Mouse (Mus musculus): ENCODE results near the gene Gm44503. TPM values are rescaled to one million over a fixed set of nuclear protein-coding genes. Genes with fewer than 3 reads are reported as not detected.

Gene Gm44503
- polyA plus RNA-seq, 1 experiment from 2014 or later, result not detected

GRCm38 (mm10) chr9:73055441-73055911 lies 96.8 kb downstream of the Gm44503 start:
- Histone ChIP-seq H3K9me3 (replicated peaks) (no peaks in the 10 kb centered on the region), H3K4me2 (no peak overlapping the region), H3K4me1 (replicated peaks) (no peaks in the 10 kb centered on the region), H3K27ac (no peak overlapping the region), H3K9ac (no peak overlapping the region), H3K36me3 (no peaks in the 10 kb centered on the region), H3K4me3 (replicated peaks) (no peak overlapping the region), H3K27me3 (no peaks in the 10 kb centered on the region)
- 61% methylated on average over 10 of the region's 10 CpGs for WGBS (ENCODE audit: insufficient replicate concordance)
- DNase-seq (no peak), ATAC-seq (ENCODE audit: low read depth) (no peak)

- no peak overlapping the region for H3K9ac ChIP-seq
- no peak overlapping the region for H3K4me3 ChIP-seq (replicated peaks)
- no peaks in the 10 kb centered on the region for H3K4me1 ChIP-seq (replicated peaks)
- H3K4me2 ChIP-seq, result no peak overlapping the region
- H3K9me3 ChIP-seq (replicated peaks), result no peaks in the 10 kb centered on the region
- no peaks in the 10 kb centered on the region for H3K27me3 ChIP-seq
- DNase-seq (no peak), ATAC-seq (ENCODE audit: low read depth) (no peak)
- H3K27ac ChIP-seq, result no peak overlapping the region
- WGBS (ENCODE audit: insufficient replicate concordance), result 78% methylated on average over 4 of the region's 4 CpGs
- no peaks in the 10 kb centered on the region for H3K36me3 ChIP-seq
Measured at GRCm38 (mm10) chr9:73059224-73059623, 100.6 kb downstream of the Gm44503 start.

GRCm38 (mm10) chr9:73063621-73064290 lies 105.1 kb downstream of the Gm44503 start:
- H3K27ac ChIP-seq, result no peak overlapping the region
- DNase-seq, result no peak
- no peaks in the 10 kb centered on the region for H3K36me3 ChIP-seq
- no peaks in the 10 kb centered on the region for H3K9me3 ChIP-seq (replicated peaks)
- H3K4me1 ChIP-seq (replicated peaks), result peaks cover 15% of the 10 kb centered on the region
- no peak overlapping the region for H3K4me2 ChIP-seq
- no peak overlapping the region for H3K9ac ChIP-seq
- H3K27me3 ChIP-seq, result no peaks in the 10 kb centered on the region
- no peak for ATAC-seq (ENCODE audit: low read depth)
- 66% methylated on average over 15 of the region's 15 CpGs for WGBS (ENCODE audit: insufficient replicate concordance)
- no peak overlapping the region for H3K4me3 ChIP-seq (replicated peaks)

Small RNAs within 50 kb of the gene (microRNA-seq; reads per million reads assigned to microRNA genes)
- gene Gm27353, result not detected

Other genes starting within 250 kb of the Gm44503 start
- 0.09 and 0.14 TPM in 2 replicates for gene Prtg, start 152.0 kb upstream of the Gm44503 start, polyA plus RNA-seq (2015; fragmentation: Nextera tagmentation; extraction: Ambion mirVana)
- 0.12 and 0.14 TPM in 2 replicates for gene Pygo1, start 33.2 kb upstream of the Gm44503 start, polyA plus RNA-seq (2015; fragmentation: Nextera tagmentation; extraction: Ambion mirVana)
- 0.24 and 0.31 TPM in 2 replicates for gene Dyx1c1, start 67 bp upstream of the Gm44503 start, polyA plus RNA-seq (2015; fragmentation: Nextera tagmentation; extraction: Ambion mirVana)
- gene Ccpg1os, start 26.5 kb downstream of the Gm44503 start, polyA plus RNA-seq (2015; fragmentation: Nextera tagmentation; extraction: Ambion mirVana), result 2.7 and 4.0 TPM in 2 replicates
- gene Ccpg1, start 26.6 kb downstream of the Gm44503 start, polyA plus RNA-seq (2015; fragmentation: Nextera tagmentation; extraction: Ambion mirVana), result 9.8 and 12.2 TPM in 2 replicates
- 4.5 and 6.2 TPM in 2 replicates for gene Pigb, start 81.5 kb downstream of the Gm44503 start, polyA plus RNA-seq (2015; fragmentation: Nextera tagmentation; extraction: Ambion mirVana)
- gene Rab27a, start 86.0 kb downstream of the Gm44503 start, polyA plus RNA-seq (2015; fragmentation: Nextera tagmentation; extraction: Ambion mirVana), result 4.5 and 4.9 TPM in 2 replicates
- 0.09 TPM in 1 of 2 replicates, not detected in the other for gene Khdc3, start 143.0 kb downstream of the Gm44503 start, polyA plus RNA-seq (2015; fragmentation: Nextera tagmentation; extraction: Ambion mirVana)
- gene Gm20509, start 143.6 kb downstream of the Gm44503 start, polyA plus RNA-seq (2015; fragmentation: Nextera tagmentation; extraction: Ambion mirVana), result not detected in 2 replicates
- gene Rsl24d1, start 154.6 kb downstream of the Gm44503 start, polyA plus RNA-seq (2015; fragmentation: Nextera tagmentation; extraction: Ambion mirVana), result 78.9 and 89.4 TPM in 2 replicates

Data from liver, embryonic 13.5 days (tissue).